Mouse (Mus musculus): ENCODE data around the gene Slc25a48. TPM values are rescaled to one million over a fixed set of nuclear protein-coding genes. Genes with fewer than 3 reads are reported as not detected.

The Slc25a48 gene
- polyA plus RNA-seq, 1 experiment from 2014 or later, result 0.04 TPM

Other genes starting within 250 kb of the Slc25a48 start
- gene Neurog1, start 186.2 kb upstream of the Slc25a48 start, polyA plus RNA-seq (2014; fragmentation: Nextera tagmentation; extraction: Ambion mirVana), result 0.09 TPM in 1 of 2 replicates, not detected in the other
- gene Cxcl14, start 141.8 kb upstream of the Slc25a48 start, polyA plus RNA-seq (2014; fragmentation: Nextera tagmentation; extraction: Ambion mirVana), result 1.7 and 3.2 TPM in 2 replicates
- gene Gm3045, start 11.8 kb upstream of the Slc25a48 start, polyA plus RNA-seq (2014; fragmentation: Nextera tagmentation; extraction: Ambion mirVana), result not detected in 2 replicates
- not detected in 2 replicates for gene Il9, start 43.9 kb downstream of the Slc25a48 start, polyA plus RNA-seq (2014; fragmentation: Nextera tagmentation; extraction: Ambion mirVana)
- 1.2 and 1.9 TPM in 2 replicates for gene Fbxl21, start 84.1 kb downstream of the Slc25a48 start, polyA plus RNA-seq (2014; fragmentation: Nextera tagmentation; extraction: Ambion mirVana)
- 0.37 and 1.1 TPM in 2 replicates for gene Lect2, start 110.1 kb downstream of the Slc25a48 start, polyA plus RNA-seq (2014; fragmentation: Nextera tagmentation; extraction: Ambion mirVana)
- gene Tgfbi, start 171.2 kb downstream of the Slc25a48 start, polyA plus RNA-seq (2014; fragmentation: Nextera tagmentation; extraction: Ambion mirVana), result 65.0 and 94.5 TPM in 2 replicates

All from heart, embryonic 11.5 days (tissue).